Mouse (Mus musculus): ENCODE data around the gene Pacs2.

GRCm38 (mm10) chr12:113004011-113004410 lies 10.3 kb upstream of the Pacs2 start:
- TF ChIP-seq CTCF (IDR thresholded peaks at IDR 0.05; ENCODE audit: low read depth): no peak
- TF ChIP-seq EP300 (IDR thresholded peaks at IDR 0.05; ENCODE audit: low read depth): no peak

All from liver, postnatal 0 days (tissue).